ENCODE assay signal across 11 mouse cellular contexts in the genomic region with DNA sequence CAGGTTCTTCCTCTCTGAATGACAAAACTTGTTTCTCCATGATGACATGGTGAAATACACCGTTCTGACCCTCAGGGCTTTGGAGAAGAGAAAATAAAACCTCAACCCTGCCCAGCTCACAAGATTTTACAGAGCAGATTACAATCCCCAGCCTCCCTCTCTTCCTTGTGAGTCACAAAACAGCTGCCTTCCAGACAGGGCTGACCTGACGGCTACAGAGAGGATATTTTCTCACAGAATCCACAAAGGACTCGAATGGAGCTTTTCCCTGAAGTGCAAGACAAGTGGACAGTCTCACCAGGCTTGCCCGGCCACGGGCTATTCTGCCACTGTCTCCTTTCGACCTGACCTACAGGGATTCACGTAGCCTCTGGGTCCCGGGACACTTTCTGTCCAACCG.
DNase-seq lines count a peak whose midpoint lies in the region; ATAC-seq and TF ChIP-seq lines count a peak whose summit lies in the region.
"Had no signal": no experiment of that assay in that cellular context is flagged by ENCODE, and none has a peak within 500 bp of the region (broad histone marks: within the 10 kb centered on the region; RNA-seq: fewer than 3 reads in every experiment).

No protein-coding gene starts in this region.

- TF ChIP-seq CTCF in lung, adult 2 months (IDR thresholded peaks at IDR 0.05; ENCODE audit: insufficient read depth, low read length), result no peak

- peaks cover 7% of the 10 kb centered on the region; the same call in 1 of the 2 replicates for H3K4me1 ChIP-seq in lung, adult 2 months (ENCODE audit: control insufficient read depth, insufficient read depth, low read length)
- peaks cover 17% of the 10 kb centered on the region; the same call in 1 of the 2 replicates for H3K4me1 ChIP-seq in stomach, embryonic 14.5 days (ENCODE audit: control insufficient read depth, insufficient read depth, low read length)

- peak overlapping the region; percentile 58; the same call in 1 of the 2 replicates for H3K27ac ChIP-seq in stomach, embryonic 14.5 days (ENCODE audit: low read length)
- H3K27ac ChIP-seq: heart, embryonic 15.5 days; liver, embryonic 13.5 days had no signal

- 63% methylated on average over 9 of the region's 9 CpGs for whole genome bisulfite sequencing in lung, adult 2 months
- WGBS in stomach, embryonic 14.5 days, result 48% methylated on average over 9 of the region's 9 CpGs

- H3K4me2 ChIP-seq in stomach, embryonic 14.5 days (replicated peaks; ENCODE audit: low read depth, low read length), result no peak overlapping the region

- no peaks in the 10 kb centered on the region for H3K27me3 ChIP-seq in stomach, embryonic 14.5 days (ENCODE audit: control insufficient read depth, insufficient read depth, low read length)
- H3K27me3 ChIP-seq: heart, embryonic 15.5 days; liver, embryonic 13.5 days had no signal

- peak; percentile 50 for ATAC-seq in granulocyte monocyte progenitor cell, adult 5-6 weeks (replicated peaks; ENCODE audit: poor library complexity, severe bottlenecking)
- ATAC-seq in stomach, embryonic 14.5 days (ENCODE audit: insufficient number of reproducible peaks, insufficient read depth, low FRiP score, low read depth), result no peak

- H3K9ac ChIP-seq in stomach, embryonic 14.5 days (replicated peaks; ENCODE audit: low read depth, low read length), result no peak overlapping the region
- H3K9ac ChIP-seq: heart, embryonic 15.5 days; liver, embryonic 13.5 days had no signal

- no peak overlapping the region for H3K4me3 ChIP-seq in lung, adult 2 months (replicated peaks; ENCODE audit: extremely low read depth, low read depth, low read length)
- no peak overlapping the region for H3K4me3 ChIP-seq in stomach, embryonic 14.5 days (ENCODE audit: low read depth, low read length)
- H3K4me3 ChIP-seq: liver, embryonic 13.5 days had no signal

- TF ChIP-seq POLR2A in lung, adult 2 months (IDR thresholded peaks at IDR 0.05; ENCODE audit: borderline replicate concordance, extremely low read depth, low read depth, low read length), result no peak

- H3K9me3 ChIP-seq in stomach, embryonic 14.5 days (ENCODE audit: control insufficient read depth, low read depth, low read length), result no peaks in the 10 kb centered on the region
- H3K9me3 ChIP-seq: heart, embryonic 15.5 days; liver, embryonic 13.5 days had no signal

- DNase-seq in embryo, embryonic 10.5 days (ENCODE audit: low spot score), result peak; percentile 7
- no peak for DNase-seq in embryo, embryonic 11 days
- peak; percentile 31 for DNase-seq in lung, adult 2 months
- DNase-seq in lung, postnatal 14 days, result no peak
- DNase-seq in frontal cortex, postnatal 14 days (ENCODE audit: low spot score in 2 of 2), result no peak
- no peak for DNase-seq in cerebellum, postnatal 25 days
- DNase-seq: layer of hippocampus, adult 9-11 months; liver, embryonic 13.5 days had no signal

- no peaks in the 10 kb centered on the region for H3K36me3 ChIP-seq in stomach, embryonic 14.5 days (ENCODE audit: control insufficient read depth, insufficient read depth, low read length)
- H3K36me3 ChIP-seq: heart, embryonic 15.5 days; liver, embryonic 13.5 days had no signal

Comparison
In these comparisons a context has a peak if more than half of its experiments do, and no peak if none do; other contexts are left out.
1. DNase-seq: peak in embryo, embryonic 10.5 days (single experiment) and lung, adult 2 months (single experiment); none in embryo, embryonic 11 days (single experiment), lung, postnatal 14 days (single experiment), frontal cortex, postnatal 14 days (0 of 2) and cerebellum, postnatal 25 days (0 of 2).